Mouse (Mus musculus) embryonic facial prominence, embryonic 11.5 days (tissue): ENCODE results near the gene Lin7a. TPM values are rescaled to one million over a fixed set of nuclear protein-coding genes. Genes with fewer than 3 reads are reported as not detected.

Source experiments
- ATAC-seq: fragments of 200-750 bp; cut with Nextera tagmentation; replicated peaks from 2 replicates; pipeline ENCODE4 v1.8.0; 2017; ENCODE audit warnings: low read depth; ENCODE audit not compliant: insufficient number of reproducible peaks, low FRiP score, low TSS enrichment
- DNase-seq: peaks from one replicate; pipeline ENCODE4 v3.0.0-alpha.2; 2015; ENCODE audit warnings: low spot score
- H3K27ac ChIP-seq: fragments of 300-500 bp; sonication (generic); replicated peaks from 2 replicates; pipeline ENCODE4 v1.5.1; 2014; ENCODE audit warnings: mild to moderate bottlenecking, low read depth, low read length, control low read depth
- H3K27me3 ChIP-seq: fragments of 300-500 bp; sonication (generic); 2 replicates; pipeline ENCODE4 v1.6.1; 2014; ENCODE audit warnings: mild to moderate bottlenecking, low read length, moderate library complexity, mixed read lengths; ENCODE audit not compliant: control insufficient read depth, insufficient read depth
- H3K36me3 ChIP-seq: fragments of 300-500 bp; sonication (generic); replicated peaks from 2 replicates; pipeline ENCODE4 v1.6.1; 2014; ENCODE audit warnings: low read depth, mild to moderate bottlenecking, low read length, moderate library complexity, mixed read lengths; ENCODE audit not compliant: control insufficient read depth, insufficient read depth
- H3K4me1 ChIP-seq: fragments of 300-500 bp; sonication (generic); 2 replicates; pipeline ENCODE4 v1.6.1; 2014; ENCODE audit warnings: low read length, mixed read lengths; ENCODE audit not compliant: control insufficient read depth, insufficient read depth
- H3K4me2 ChIP-seq: fragments of 300-500 bp; sonication (generic); 2 replicates; pipeline ENCODE4 v1.6.1; 2014; ENCODE audit warnings: low read depth, mild to moderate bottlenecking, control low read depth, low read length, moderate library complexity
- H3K4me3 ChIP-seq: fragments of 300-500 bp; sonication (generic); 2 replicates; pipeline ENCODE4 v1.5.1; 2014; ENCODE audit warnings: low read depth, low read length, control low read depth
- H3K9ac ChIP-seq: fragments of 300-500 bp; sonication (generic); replicated peaks from 2 replicates; pipeline ENCODE4 v1.6.1; 2014; ENCODE audit warnings: mild to moderate bottlenecking, control low read depth, low read length
- H3K9me3 ChIP-seq: fragments of 300-500 bp; sonication (generic); replicated peaks from 2 replicates; pipeline ENCODE4 v1.6.1; 2016; ENCODE audit warnings: mild to moderate bottlenecking, low read length, inconsistent platforms, mixed read lengths; ENCODE audit not compliant: control insufficient read depth
- WGBS: fragments of 180-500 bp; shearing (Covaris S2); extraction: QIAGEN DNeasy Blood & Tissue Kit; methylation state at CpG from one replicate; pipeline ENCODE4 v1.1.7; 2014; 5-methylcytosine and 5-hydroxymethylcytosine counted together
- polyA plus RNA-seq: library from polyadenylated mRNA; unstranded; fragments of >200 nt; fragmentation: Nextera tagmentation; extraction: Ambion mirVana; gene quantifications from 2 replicates; pipeline ENCODE4 v1.2.1, GENCODE M21; 2014

The Lin7a gene
- polyA plus RNA-seq, 1 experiment from 2014 or later: 4.0 TPM

- H3K4me1 ChIP-seq: no peaks in the 10 kb centered on the region
- DNase-seq: no peak
- no peak overlapping the region for H3K4me3 ChIP-seq
- no peak overlapping the region for H3K4me2 ChIP-seq
- H3K9me3 ChIP-seq: no peaks in the 10 kb centered on the region
- H3K36me3 ChIP-seq: no peaks in the 10 kb centered on the region
- WGBS: 79% methylated on average over 7 of the region's 7 CpGs
- no peak for ATAC-seq
- no peak overlapping the region for H3K9ac ChIP-seq
- no peak overlapping the region for H3K27ac ChIP-seq
- no peaks in the 10 kb centered on the region for H3K27me3 ChIP-seq
These were observed 20.9 kb upstream of the Lin7a start for GRCm38 (mm10) chr10:107250346-107251210.

GRCm38 (mm10) chr10:107251271-107251670 is 20.2 kb upstream of the Lin7a start:
- Histone ChIP-seq H3K9ac (no peak overlapping the region), H3K4me3 (no peak overlapping the region), H3K36me3 (no peaks in the 10 kb centered on the region), H3K4me1 (no peaks in the 10 kb centered on the region), H3K9me3 (no peaks in the 10 kb centered on the region), H3K4me2 (no peak overlapping the region), H3K27ac (no peak overlapping the region), H3K27me3 (no peaks in the 10 kb centered on the region)
- DNase-seq: no peak
- 67% methylated on average over 2 of the region's 2 CpGs for WGBS
- ATAC-seq: no peak

- ATAC-seq (no peak), DNase-seq (no peak)
- H3K9me3 ChIP-seq: no peaks in the 10 kb centered on the region
- H3K27me3 ChIP-seq: no peaks in the 10 kb centered on the region
- H3K27ac ChIP-seq: no peak overlapping the region
- H3K4me1 ChIP-seq: no peaks in the 10 kb centered on the region
- H3K4me3 ChIP-seq: no peak overlapping the region
- no peak overlapping the region for H3K9ac ChIP-seq
- WGBS: 93% methylated on average over 2 of the region's 2 CpGs
- H3K4me2 ChIP-seq: no peak overlapping the region
- no peaks in the 10 kb centered on the region for H3K36me3 ChIP-seq
These were observed 19.5 kb upstream of the Lin7a start for GRCm38 (mm10) chr10:107251801-107252502.

GRCm38 (mm10) chr10:107252503-107252815 is 19.0 kb upstream of the Lin7a start:
- no peak overlapping the region for H3K27ac ChIP-seq
- no peaks in the 10 kb centered on the region for H3K4me1 ChIP-seq
- H3K36me3 ChIP-seq: no peaks in the 10 kb centered on the region
- no peaks in the 10 kb centered on the region for H3K9me3 ChIP-seq
- no peak overlapping the region for H3K4me3 ChIP-seq
- H3K9ac ChIP-seq: no peak overlapping the region
- ATAC-seq (no peak), DNase-seq (no peak)
- H3K27me3 ChIP-seq: no peaks in the 10 kb centered on the region
- H3K4me2 ChIP-seq: no peak overlapping the region
- WGBS: 83% methylated on average over 3 of the region's 3 CpGs

GRCm38 (mm10) chr10:107253191-107253965 is 18.1 kb upstream of the Lin7a start:
- DNase-seq: no peak
- no peaks in the 10 kb centered on the region for H3K36me3 ChIP-seq
- H3K9me3 ChIP-seq: no peaks in the 10 kb centered on the region
- 91% methylated on average over 4 of the region's 4 CpGs for WGBS
- H3K4me2 ChIP-seq: no peak overlapping the region
- H3K27ac ChIP-seq: no peak overlapping the region
- no peaks in the 10 kb centered on the region for H3K4me1 ChIP-seq
- no peak overlapping the region for H3K4me3 ChIP-seq
- H3K9ac ChIP-seq: no peak overlapping the region
- no peak for ATAC-seq
- H3K27me3 ChIP-seq: no peaks in the 10 kb centered on the region

- Histone ChIP-seq H3K36me3 (no peaks in the 10 kb centered on the region), H3K9ac (no peak overlapping the region), H3K27ac (no peak overlapping the region), H3K4me1 (no peaks in the 10 kb centered on the region), H3K4me2 (no peak overlapping the region), H3K9me3 (no peaks in the 10 kb centered on the region), H3K4me3 (no peak overlapping the region), H3K27me3 (no peaks in the 10 kb centered on the region)
- ATAC-seq (no peak), DNase-seq (no peak)
These were observed 16.8 kb upstream of the Lin7a start for GRCm38 (mm10) chr10:107254656-107255055.

- WGBS: 96% methylated on average over 6 of the region's 6 CpGs
- Histone ChIP-seq H3K4me3 (no peak overlapping the region), H3K27ac (no peak overlapping the region), H3K4me2 (no peak overlapping the region), H3K4me1 (no peaks in the 10 kb centered on the region), H3K27me3 (no peaks in the 10 kb centered on the region), H3K9me3 (no peaks in the 10 kb centered on the region), H3K36me3 (no peaks in the 10 kb centered on the region), H3K9ac (no peak overlapping the region)
- no peak for DNase-seq
- ATAC-seq: no peak
These were observed 16.0 kb upstream of the Lin7a start for GRCm38 (mm10) chr10:107255351-107256050.
